Mouse (Mus musculus) E14TG2a.4 (cell line): ENCODE results near the gene Polr3gl.

Source experiments
- CTCF ChIP-seq: conservative IDR thresholded peaks from 2 replicates; pipeline ENCODE4 v1.5.1; 2014; ENCODE audit warnings: low read length
- NANOG ChIP-seq: IDR thresholded peaks from 2 replicates; pipeline ENCODE4 v1.6.1; 2014; ENCODE audit warnings: borderline replicate concordance, low read length, mixed read lengths

- TF ChIP-seq CTCF = no peak
- TF ChIP-seq NANOG = no peak
These were observed 23.3 kb downstream of the Polr3gl start for GRCm38 (mm10) chr3:96570643-96571042.
